Mouse (Mus musculus) B cell, adult 62 days (primary cell): Measurements from ENCODE around the gene Cd4. TPM values are rescaled to one million over a fixed set of nuclear protein-coding genes. Genes with fewer than 3 reads are reported as not detected.

Experiments used
- total RNA-seq: library from RNA; stranded (reverse); gene quantifications from 4 replicates; pipeline ENCODE4 v1.2.4, GENCODE M21; 2023

Gene Cd4
- 0.63 to 1.4 TPM (median 1.1 TPM) in 4 replicates for total RNA-seq

GRCm38 (mm10) chr6:124887986-124888385 lies at the start of gene Cd4:
Gene Cd4, minus strand, starts transcription at chr6:124888221.

GRCm38 (mm10) chr6:124930754-124931524 lies 42.9 kb upstream of the Cd4 start, which contains the start of gene Mlf2:
Gene Mlf2, plus strand, starts transcription at chr6:124931386.

GRCm38 (mm10) chr6:124919695-124920317 lies 31.8 kb upstream of the Cd4 start, which contains the start of gene Ptms:
Gene Ptms, minus strand, starts transcription at chr6:124920103.

GRCm38 (mm10) chr6:124911533-124912218 lies 23.7 kb upstream of the Cd4 start, which contains the start of gene Lag3:
Gene Lag3, minus strand, starts transcription at chr6:124911705.

GRCm38 (mm10) chr6:124863658-124864298 lies 24.2 kb downstream of the Cd4 start, which contains the start of gene Gpr162:
Gene Gpr162, minus strand, starts transcription at chr6:124863983.

GRCm38 (mm10) chr6:124856916-124857839 lies 30.8 kb downstream of the Cd4 start, which contains the start of gene P3h3:
Gene P3h3, minus strand, starts transcription at chr6:124857752.

GRCm38 (mm10) chr6:124840241-124841167 lies 47.5 kb downstream of the Cd4 start, which contains the start of gene Gnb3:
Gene Gnb3, minus strand, starts transcription at chr6:124840275.

GRCm38 (mm10) chr6:124828868-124829798 lies 58.9 kb downstream of the Cd4 start, which contains the start of the genes Usp5 and Cdca3:
Gene Usp5, minus strand, starts transcription at chr6:124829484.
Gene Cdca3, plus strand, starts transcription at chr6:124829547.

Other genes with a start within 250 kb of the Cd4 start
- 42.2 to 48.8 TPM (median 45.2 TPM) in 4 replicates for gene Lpcat3, start 225.2 kb downstream of the Cd4 start, total RNA-seq
- 115 to 118 TPM (median 117 TPM) in 4 replicates for gene Emg1, start 176.0 kb downstream of the Cd4 start, total RNA-seq
- 203 to 223 TPM (median 208 TPM) in 4 replicates for gene Phb2, start 175.9 kb downstream of the Cd4 start, total RNA-seq
- 539 to 564 TPM (median 559 TPM) in 4 replicates for gene Ptpn6, start 149.5 kb downstream of the Cd4 start, total RNA-seq
- 241 to 258 TPM (median 254 TPM) in 4 replicates for gene Grcc10, start 146.8 kb downstream of the Cd4 start, total RNA-seq
- not detected in 4 replicates for gene Gm45234, start 132.2 kb downstream of the Cd4 start, total RNA-seq
- 25.6 to 34.0 TPM (median 29.7 TPM) in 4 replicates for gene Atn1, start 131.7 kb downstream of the Cd4 start, total RNA-seq
- 3.8 to 9.2 TPM (median 6.2 TPM) in 4 replicates for gene Eno2, start 118.5 kb downstream of the Cd4 start, total RNA-seq
- gene Lrrc23, start 108.5 kb downstream of the Cd4 start, total RNA-seq = 3.5 to 6.6 TPM (median 4.1 TPM) in 4 replicates
- 6.7 to 7.2 TPM (median 6.9 TPM) in 4 replicates for gene Spsb2, start 79.6 kb downstream of the Cd4 start, total RNA-seq
- 52.3 to 60.9 TPM (median 55.2 TPM) in 4 replicates for gene Tpi1, start 73.9 kb downstream of the Cd4 start, total RNA-seq
- gene Usp5, start 58.7 kb downstream of the Cd4 start, total RNA-seq = 76.6 to 80.7 TPM (median 78.4 TPM) in 4 replicates
- 1.0 to 3.3 TPM (median 1.9 TPM) in 4 replicates for gene Cdca3, start 58.7 kb downstream of the Cd4 start, total RNA-seq
- not detected in 4 replicates for gene Gnb3, start 47.9 kb downstream of the Cd4 start, total RNA-seq
- not detected in 4 replicates for gene P3h3, start 30.5 kb downstream of the Cd4 start, total RNA-seq
- gene Gpr162, start 24.2 kb downstream of the Cd4 start, total RNA-seq = 0.36 to 1.1 TPM (median 0.58 TPM) in 4 replicates
- gene Lag3, start 23.5 kb upstream of the Cd4 start, total RNA-seq = 0.29 to 0.66 TPM (median 0.52 TPM) in 4 replicates
- 43.8 to 58.5 TPM (median 52.8 TPM) in 4 replicates for gene Ptms, start 31.9 kb upstream of the Cd4 start, total RNA-seq
- 93.4 to 104 TPM (median 97.7 TPM) in 4 replicates for gene Mlf2, start 43.2 kb upstream of the Cd4 start, total RNA-seq
- 42.7 to 58.0 TPM (median 49.0 TPM) in 4 replicates for gene Cops7a, start 77.3 kb upstream of the Cd4 start, total RNA-seq
- 1.0 to 4.5 TPM in 2 of 4 replicates, not detected in the others for gene Pianp, start 108.5 kb upstream of the Cd4 start, total RNA-seq
- gene Zfp384, start 120.9 kb upstream of the Cd4 start, total RNA-seq = 94.5 to 101 TPM (median 96.3 TPM) in 4 replicates
- gene Ing4, start 151.5 kb upstream of the Cd4 start, total RNA-seq = 77.2 to 90.6 TPM (median 81.6 TPM) in 4 replicates
- 11.0 to 13.7 TPM (median 11.4 TPM) in 4 replicates for gene Acrbp, start 161.5 kb upstream of the Cd4 start, total RNA-seq
- gene Lpar5, start 179.7 kb upstream of the Cd4 start, total RNA-seq = 13.3 to 16.6 TPM (median 16.0 TPM) in 4 replicates
- 351 to 392 TPM (median 375 TPM) in 4 replicates for gene Chd4, start 207.8 kb upstream of the Cd4 start, total RNA-seq
- gene Nop2, start 243.7 kb upstream of the Cd4 start, total RNA-seq = 34.6 to 42.1 TPM (median 38.3 TPM) in 4 replicates